In genomic region chr2:14904865-14905264, GRCm38 (mm10) we compare ENCODE assay signal across 32 mouse cellular contexts.
"Had no signal": no experiment of that assay in that cellular context is flagged by ENCODE, and none has a peak within 500 bp of the region (broad histone marks: within the 10 kb centered on the region; RNA-seq: fewer than 3 reads in every experiment).

No protein-coding gene starts in this region.

- H3K4me3 ChIP-seq: heart, adult 2 months; heart, embryonic 10.5 days; heart, embryonic 12.5 days; heart, embryonic 13.5 days; heart, embryonic 15.5 days; hindbrain, embryonic 10.5 days; hindbrain, embryonic 12.5 days; hindbrain, embryonic 13.5 days; hindbrain, embryonic 15.5 days; kidney, embryonic 15.5 days; layer of hippocampus, adult 2 months; left cerebral cortex, adult 2 months had no signal

- DNase-seq: heart, adult 18-20 months; heart, adult 2 months; heart, postnatal 10 days; heart, postnatal 14 days; heart, postnatal 36 days; heart, postnatal 4 days; kidney, adult 11 months; kidney, adult 18-20 months; kidney, adult 2 months; kidney, adult 8-10 months; kidney, postnatal 10 days; kidney, postnatal 14 days; kidney, postnatal 36 days; layer of hippocampus, adult 9-11 months; layer of hippocampus, postnatal 36 days had no signal

- H3K27me3 ChIP-seq: heart, embryonic 12.5 days; heart, embryonic 13.5 days; heart, embryonic 15.5 days; hindbrain, embryonic 12.5 days; hindbrain, embryonic 13.5 days; hindbrain, embryonic 15.5 days; kidney, embryonic 15.5 days had no signal

- H3K9me3 ChIP-seq: heart, embryonic 10.5 days; heart, embryonic 12.5 days; heart, embryonic 13.5 days; heart, embryonic 15.5 days; hindbrain, embryonic 10.5 days; hindbrain, embryonic 12.5 days; hindbrain, embryonic 13.5 days; hindbrain, embryonic 15.5 days; kidney, embryonic 15.5 days had no signal

- H3K36me3 ChIP-seq: heart, embryonic 10.5 days; heart, embryonic 12.5 days; heart, embryonic 13.5 days; heart, embryonic 15.5 days; hindbrain, embryonic 10.5 days; hindbrain, embryonic 12.5 days; hindbrain, embryonic 13.5 days; hindbrain, embryonic 15.5 days; kidney, embryonic 15.5 days had no signal

- ATAC-seq: hindbrain, embryonic 16.5 days; hindbrain, postnatal 0 days; inflammation-experienced regulatory T-cells, adult 6 months had no signal

- H3K9ac ChIP-seq: heart, embryonic 12.5 days; heart, embryonic 13.5 days; heart, embryonic 15.5 days; hindbrain, embryonic 12.5 days; hindbrain, embryonic 13.5 days; hindbrain, embryonic 14.5 days; hindbrain, embryonic 15.5 days; kidney, embryonic 15.5 days had no signal

- H3K4me2 ChIP-seq: heart, embryonic 11.5 days; heart, embryonic 12.5 days; heart, embryonic 13.5 days; heart, embryonic 15.5 days; hindbrain, embryonic 12.5 days; hindbrain, embryonic 13.5 days; hindbrain, embryonic 14.5 days; hindbrain, embryonic 15.5 days; kidney, embryonic 15.5 days had no signal

- H3K27ac ChIP-seq: heart, adult 2 months; heart, embryonic 10.5 days; heart, embryonic 13.5 days; heart, embryonic 15.5 days; hindbrain, embryonic 10.5 days; hindbrain, embryonic 12.5 days; hindbrain, embryonic 13.5 days; hindbrain, embryonic 14.5 days; hindbrain, embryonic 15.5 days; hindbrain, postnatal 0 days; kidney, embryonic 15.5 days; kidney, postnatal 0 days; layer of hippocampus, adult 2 months; left cerebral cortex, adult 2 months had no signal
